Mouse (Mus musculus) left cerebral cortex, adult 2 months (tissue): ENCODE results near the gene Gm6803. TPM values are rescaled to one million over a fixed set of nuclear protein-coding genes. Genes with fewer than 3 reads are reported as not detected.
"Not testable (repeated sequence)": the region's sequence is repeated elsewhere in the genome, so short reads cannot be mapped to it uniquely, and the experiment has no call there.

Experiments
- DNase-seq, 2 experiments: peaks; one replicate each; pipeline ENCODE4 v3.0.0; 2021 to 2022; ENCODE audit warnings: low spot score in 2 of 2, mixed read lengths in 1 of 2; ENCODE audit errors: extremely low spot score in 1 of 2
- H3K27ac ChIP-seq: fragments of 200-600 bp; 2 replicates; pipeline ENCODE4 v1.8.1; 2022
- H3K4me3 ChIP-seq: fragments of 200-600 bp; 2 replicates; pipeline ENCODE4 v1.8.1; 2022
- CTCF ChIP-seq: fragments of 200-600 bp; IDR thresholded peaks from 2 replicates; pipeline ENCODE4 v1.8.1; 2022; ENCODE audit warnings: antibody characterized with exemption, mild to moderate bottlenecking, moderate library complexity
- intact Hi-C: fragments of 180-260 bp; cut with DNase I; formaldehyde crosslinking; loops from one replicate; pipeline ENCODE4 v1.15.1; 2025
- long read RNA-seq, 2 experiments: library from polyadenylated mRNA; stranded (forward); transcript quantifications; one replicate each; pipeline ENCODE4 v2.0.0; 2021; ENCODE audit warnings: borderline mapping rate in 2 of 2
- total RNA-seq, 2 experiments: library from RNA; stranded (reverse); gene quantifications; 2 replicates each; pipeline ENCODE4 v1.2.3; 2021

Gene Gm6803
- total RNA-seq: not detected
- long read RNA-seq, experiment 1: 0 reads
- long read RNA-seq, experiment 2: 0 reads

DNA sequence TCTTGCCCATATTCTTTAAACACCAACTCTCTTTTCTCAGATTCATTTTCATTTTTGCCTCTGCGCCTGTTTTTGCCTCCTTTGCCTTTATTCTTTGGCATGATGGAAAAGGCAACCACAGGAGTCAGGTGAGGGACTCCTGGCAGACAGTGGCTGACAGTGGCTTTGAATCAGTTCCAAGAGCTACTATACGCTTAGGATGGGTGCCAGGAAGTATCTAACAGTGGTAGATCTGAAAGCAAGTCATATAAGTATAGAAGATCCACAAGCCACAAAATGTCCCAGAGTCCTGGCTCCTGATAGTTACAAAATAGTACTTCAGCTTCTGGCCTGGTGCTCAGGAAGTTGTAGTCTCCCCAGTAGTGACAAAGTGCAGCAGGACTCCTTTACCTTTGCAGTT is at the start of gene Gm6803:
TSS of gene Gm6803 (minus strand) at position 101 of the 400 bp plus-strand sequence.
- DNase-seq, intact Hi-C loops, H3K4me3 ChIP-seq, H3K27ac ChIP-seq: not testable (repeated sequence)

DNA sequence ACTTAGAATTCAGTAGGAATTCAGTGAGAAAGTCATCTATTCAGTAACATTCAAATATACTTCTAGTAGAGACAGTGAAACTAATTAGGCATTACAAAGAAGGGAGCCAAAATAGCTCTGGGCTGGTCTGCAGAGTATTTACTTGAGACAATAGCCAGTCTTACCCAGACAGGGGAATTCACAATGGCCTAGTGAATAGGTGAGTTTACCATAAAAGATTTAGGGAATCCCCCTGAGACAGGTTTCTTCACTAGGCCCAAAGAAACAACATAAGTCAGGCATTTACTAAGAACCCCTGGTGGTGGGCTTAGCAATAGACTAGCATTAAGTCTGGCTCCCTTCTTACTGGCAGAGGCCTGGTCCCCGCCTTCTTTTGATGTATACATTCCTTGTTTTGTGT is 26.7 kb upstream of the Gm6803 start:
- DNase-seq, H3K27ac ChIP-seq, intact Hi-C loops, H3K4me3 ChIP-seq: not testable (repeated sequence)

GRCm38 (mm10) chr12:88039703-88040102 is 21.1 kb upstream of the Gm6803 start:
- not testable (repeated sequence) for DNase-seq, H3K27ac ChIP-seq, H3K4me3 ChIP-seq
- intact Hi-C loops: loop anchor here (5.0 to 10.0 kb wide), 2 partner anchors 273 to 625 kb away; no protein-coding TSS in a partner anchor

- intact Hi-C loops: loop anchor here (5.0 to 10.0 kb wide), 2 partner anchors 273 to 624 kb away; no protein-coding TSS in a partner anchor
- TF ChIP-seq CTCF: peak; percentile 26
- not testable (repeated sequence) for H3K27ac ChIP-seq, DNase-seq, H3K4me3 ChIP-seq
Measured at GRCm38 (mm10) chr12:88039062-88039461, 20.5 kb upstream of the Gm6803 start.

GRCm38 (mm10) chr12:88032250-88032649 is 13.7 kb upstream of the Gm6803 start:
- DNase-seq, H3K27ac ChIP-seq, H3K4me3 ChIP-seq: not testable (repeated sequence)
- intact Hi-C loops: loop anchor here (10.0 kb wide), 1 partner anchor 617 kb away; no protein-coding TSS in a partner anchor

- DNase-seq, intact Hi-C loops, H3K27ac ChIP-seq, H3K4me3 ChIP-seq: not testable (repeated sequence)
Measured at GRCm38 (mm10) chr12:88026704-88027103, 8.1 kb upstream of the Gm6803 start, which contains the start of gene Gm2056. TSS of gene Gm2056 (plus strand) at chr12:88027004.

- intact Hi-C loops, H3K27ac ChIP-seq, DNase-seq, H3K4me3 ChIP-seq: not testable (repeated sequence)
Measured at GRCm38 (mm10) chr12:88011548-88011947, 7.0 kb downstream of the Gm6803 start, which contains the start of gene Gm2075. TSS of gene Gm2075 (plus strand) at chr12:88011848.

GRCm38 (mm10) chr12:88004118-88004517 is 14.5 kb downstream of the Gm6803 start:
- DNase-seq, intact Hi-C loops, H3K4me3 ChIP-seq, H3K27ac ChIP-seq: not testable (repeated sequence)

DNA sequence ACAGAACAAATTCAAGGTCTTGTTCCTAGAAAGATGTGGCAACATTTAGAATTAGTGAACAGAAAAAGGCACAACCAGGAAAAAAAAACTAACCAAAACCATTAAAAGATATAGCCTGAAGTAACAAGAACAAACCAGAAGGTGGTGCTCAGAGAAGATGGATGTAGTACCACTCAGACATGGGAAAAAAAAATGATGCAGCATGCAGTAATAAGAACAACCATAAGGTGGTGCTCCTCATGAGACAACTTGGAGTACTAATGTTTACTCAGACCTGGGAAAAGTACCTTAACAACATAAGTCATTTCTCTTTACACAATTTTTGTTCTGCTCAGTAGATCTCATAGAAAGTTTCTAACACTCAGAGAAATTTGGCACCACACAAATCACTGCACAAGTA is 34.6 kb downstream of the Gm6803 start:
- intact Hi-C loops, H3K27ac ChIP-seq: not testable (repeated sequence)
- TF ChIP-seq CTCF: peak; percentile 41

More for the DNA sequence above, 34.6 kb downstream of the Gm6803 start:
- not testable (repeated sequence) for DNase-seq, H3K4me3 ChIP-seq

Other genes starting within 250 kb of the Gm6803 start
- gene Gm21319, start 243.0 kb downstream of the Gm6803 start, total RNA-seq: not detected
- gene Gm21936, start 223.3 kb downstream of the Gm6803 start, total RNA-seq: not detected
- not detected for gene BB287469, start 202.2 kb downstream of the Gm6803 start, total RNA-seq
- gene Gm2001, start 176.4 kb downstream of the Gm6803 start, total RNA-seq: not detected
- gene Gm2016, start 144.7 kb downstream of the Gm6803 start, total RNA-seq: not detected
- not detected for gene Gm2022, start 123.4 kb downstream of the Gm6803 start, total RNA-seq
- gene Gm2035, start 98.9 kb downstream of the Gm6803 start, total RNA-seq: not detected
- not detected for gene Gm2042, start 64.7 kb downstream of the Gm6803 start, total RNA-seq
- gene Gm2075, start 6.9 kb downstream of the Gm6803 start, total RNA-seq: not detected
- not detected for gene Gm2056, start 8.2 kb upstream of the Gm6803 start, total RNA-seq
- not detected for gene Gm16368, start 64.9 kb upstream of the Gm6803 start, total RNA-seq
- not detected for gene Gm10436, start 163.3 kb upstream of the Gm6803 start, total RNA-seq
- gene Gm8332, start 231.3 kb upstream of the Gm6803 start, total RNA-seq: not detected